Mouse (Mus musculus) forelimb bud, embryonic 11.5 days (tissue): Measurements from ENCODE around the gene Tnpo3.
"Not testable (repeated sequence)": the region's sequence is repeated elsewhere in the genome, so short reads cannot be mapped to it uniquely, and the experiment has no call there.

Source experiments
- DNase-seq: peaks from one replicate; pipeline ENCODE4 v3.0.0-alpha.2; 2012; ENCODE audit warnings: low read depth, low spot score

Tnpo3 gene

GRCm38 (mm10) chr6:29620840-29621543, 11.3 kb upstream of the Tnpo3 start:
- DNase-seq: no peak

GRCm38 (mm10) chr6:29620176-29620575, 10.5 kb upstream of the Tnpo3 start:
- DNase-seq: no peak

DNA sequence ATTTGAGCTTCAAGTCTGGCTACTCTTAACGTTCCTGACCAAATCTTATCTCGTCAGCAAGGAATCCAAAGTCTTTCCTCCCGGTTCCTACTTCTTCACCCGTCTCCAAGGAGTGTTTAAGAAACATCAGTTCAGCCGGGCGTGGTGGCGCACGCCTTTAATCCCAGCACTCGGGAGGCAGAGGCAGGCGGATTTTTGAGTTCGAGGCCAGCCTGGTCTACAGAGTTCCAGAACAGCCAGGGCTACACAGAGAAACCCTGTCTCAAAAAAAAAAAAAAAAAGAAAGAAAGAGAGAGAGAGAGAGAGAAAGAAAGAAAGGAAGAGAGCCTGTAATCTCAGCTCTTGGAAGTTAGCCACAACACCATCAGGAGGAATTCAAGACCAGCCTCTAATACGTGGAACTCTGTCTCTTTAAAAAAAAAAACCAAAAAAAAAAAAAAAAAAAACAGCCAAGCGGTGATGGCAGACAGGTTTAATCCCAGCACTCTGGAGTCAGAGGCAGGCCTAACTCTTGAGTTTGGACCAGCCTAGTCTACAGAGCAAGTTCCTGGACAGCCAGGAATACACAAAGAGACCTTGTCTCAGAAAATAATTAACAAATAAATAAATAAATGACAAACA, 443 bp upstream of the Tnpo3 start:
- DNase-seq: not testable (repeated sequence)

DNA sequence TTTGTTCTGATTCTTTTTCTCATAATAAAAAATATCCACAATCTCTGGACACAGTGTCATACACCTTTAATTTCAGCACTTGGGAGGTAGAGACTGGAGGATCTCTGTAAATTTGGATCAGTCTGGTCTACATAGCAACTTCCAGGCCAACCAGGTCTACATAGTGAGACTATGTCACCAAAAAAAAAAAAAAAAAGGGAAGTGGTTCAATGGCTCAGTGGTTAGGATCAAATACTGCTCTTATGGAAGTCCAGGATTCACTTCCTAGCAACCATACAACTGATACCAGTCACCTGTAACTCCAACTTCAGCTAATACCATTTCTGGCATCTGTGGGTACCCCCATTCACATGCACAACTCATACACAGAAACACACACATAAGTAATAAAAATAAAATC, 9.5 kb downstream of the Tnpo3 start:
- DNase-seq: no peak

- no peak for DNase-seq
Observed at GRCm38 (mm10) chr6:29595656-29596055, 14.0 kb downstream of the Tnpo3 start.

DNA sequence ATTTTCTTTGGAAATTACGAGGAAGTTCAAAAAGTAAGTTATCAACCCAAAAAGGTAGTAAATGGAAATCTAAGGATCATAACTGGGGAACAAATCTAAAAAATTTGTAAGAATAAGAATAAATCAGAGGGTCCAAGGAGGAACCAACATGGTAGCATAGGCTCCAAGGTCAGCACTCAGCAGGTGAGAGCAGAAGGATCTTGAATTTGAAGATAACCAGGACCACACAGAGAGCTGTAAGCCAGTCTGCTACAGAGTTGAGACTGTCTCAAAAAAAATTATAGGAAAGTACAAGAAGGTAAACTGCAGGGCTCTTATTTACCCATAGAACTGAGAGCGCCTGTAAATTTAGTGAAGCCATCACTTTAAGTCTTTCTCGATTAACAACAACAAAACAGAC, 28.5 kb downstream of the Tnpo3 start:
- DNase-seq: no peak

GRCm38 (mm10) chr6:29580770-29581169, 28.9 kb downstream of the Tnpo3 start:
- DNase-seq: no peak

DNA sequence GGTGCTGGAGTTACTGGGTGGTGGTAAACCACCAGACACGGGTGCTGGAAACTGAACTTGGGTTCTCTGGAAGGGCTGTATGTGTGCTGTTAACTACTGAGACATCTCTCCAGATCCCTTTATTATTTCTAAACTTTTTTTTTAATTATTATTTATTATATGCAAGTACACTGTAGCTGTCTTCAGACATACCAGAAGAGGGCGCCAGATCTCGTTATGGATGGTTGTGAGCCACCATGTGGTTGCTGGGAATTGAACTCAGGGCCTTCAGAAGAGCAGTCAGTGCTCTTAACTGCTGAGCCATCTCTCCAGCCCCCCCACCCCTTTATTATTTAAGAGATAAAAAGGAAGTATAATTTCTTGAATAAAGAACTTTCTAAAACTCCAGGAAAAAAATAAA, 33.3 kb downstream of the Tnpo3 start:
- not testable (repeated sequence) for DNase-seq

DNA sequence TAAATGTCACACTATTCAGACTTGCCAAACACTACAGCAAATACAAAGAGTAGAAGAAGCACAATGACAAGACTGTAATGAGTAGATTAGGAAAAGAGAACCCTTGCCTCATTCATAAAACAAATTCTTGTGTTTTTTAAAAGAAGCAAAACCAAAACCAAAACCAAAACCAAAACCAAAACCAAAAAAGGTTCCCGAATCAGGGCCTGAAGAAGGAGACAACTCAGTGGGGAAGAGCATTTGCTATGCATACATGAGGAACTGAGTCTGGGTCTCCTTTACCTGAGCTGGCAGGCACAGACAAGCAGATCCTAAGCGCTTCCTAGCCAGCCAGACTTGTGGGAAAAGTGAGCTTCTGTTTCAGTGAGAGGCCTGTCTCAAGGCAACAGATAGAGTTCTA, 52.6 kb downstream of the Tnpo3 start:
- no peak for DNase-seq

DNA sequence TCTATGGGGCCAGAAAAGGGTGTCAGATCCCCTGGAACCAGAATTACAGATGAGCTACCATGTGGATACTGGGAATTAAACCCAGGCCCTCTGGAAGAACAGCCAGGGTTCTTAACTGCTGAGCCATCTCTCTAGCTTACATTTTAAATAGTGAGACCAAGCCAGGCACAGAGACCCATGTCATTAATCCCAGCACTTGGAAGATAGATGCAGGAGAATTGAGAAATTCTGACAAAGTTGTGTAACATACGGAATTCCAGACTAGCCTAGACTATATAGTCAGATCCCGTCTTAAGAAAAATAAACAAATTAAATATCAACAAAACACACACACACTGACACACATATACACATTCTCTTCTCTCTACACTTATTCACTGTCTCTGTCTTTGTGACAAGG, 57.2 kb downstream of the Tnpo3 start:
- no peak for DNase-seq

DNA sequence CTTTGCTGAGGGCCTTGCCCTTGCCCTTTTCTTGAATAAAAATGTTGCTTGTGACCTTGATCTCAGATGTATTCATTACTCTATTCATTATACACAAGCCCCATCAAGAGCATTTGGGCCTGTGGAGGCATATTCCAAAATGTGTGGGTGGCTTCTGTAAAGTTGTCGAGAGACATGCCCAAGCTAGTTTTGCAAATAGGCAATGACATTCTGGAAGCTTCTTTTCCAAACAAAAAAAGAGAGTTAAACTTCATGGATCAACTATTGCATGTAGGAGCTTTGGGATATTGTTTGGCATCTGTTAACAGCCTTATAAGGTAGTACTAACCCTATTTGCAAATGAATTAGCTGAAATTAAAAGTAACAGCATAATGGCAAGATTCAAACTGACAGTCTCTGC, 61.6 kb downstream of the Tnpo3 start:
- no peak for DNase-seq

GRCm38 (mm10) chr6:29547582-29547981, 62.1 kb downstream of the Tnpo3 start:
- DNase-seq: no peak

DNA sequence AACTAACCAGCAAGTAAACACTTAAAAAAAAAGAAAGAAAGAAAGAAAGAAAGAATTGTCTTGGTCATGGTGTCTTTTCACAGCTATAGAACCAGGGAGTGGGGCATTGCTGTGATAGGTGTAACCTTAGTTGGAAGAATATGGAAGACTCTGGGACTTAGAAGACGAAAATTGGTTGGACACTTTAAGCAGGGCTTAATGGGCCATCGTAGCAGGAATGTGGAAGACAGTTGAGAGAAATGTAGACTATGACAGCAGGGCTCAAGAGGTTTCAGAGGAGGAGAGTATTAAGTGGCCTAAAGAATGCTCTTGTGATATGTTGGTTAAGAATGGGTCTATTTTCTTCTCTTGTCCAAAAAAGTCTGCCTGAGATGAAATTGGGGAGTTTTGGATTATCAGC, 64.1 kb downstream of the Tnpo3 start:
- DNase-seq: no peak

DNA sequence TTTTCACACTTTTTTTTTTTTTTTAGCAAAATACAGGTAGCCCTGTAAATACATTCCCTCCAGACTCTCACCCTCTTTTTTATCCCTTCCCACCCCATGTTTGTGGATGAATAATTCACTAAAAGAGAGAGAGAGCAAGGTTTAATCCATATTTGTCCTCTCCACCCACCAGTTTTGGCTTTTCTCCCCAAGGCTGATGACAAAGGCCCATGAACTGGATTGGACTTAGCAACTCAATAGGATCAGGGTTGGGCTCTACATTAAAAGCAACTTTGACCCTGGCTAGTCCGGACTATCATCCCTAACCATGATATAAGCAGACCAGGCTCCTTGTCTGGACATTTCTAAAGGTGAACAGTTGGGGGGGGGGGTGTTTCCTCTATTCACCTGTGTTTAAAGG, 68.7 kb downstream of the Tnpo3 start:
- no peak for DNase-seq

DNA sequence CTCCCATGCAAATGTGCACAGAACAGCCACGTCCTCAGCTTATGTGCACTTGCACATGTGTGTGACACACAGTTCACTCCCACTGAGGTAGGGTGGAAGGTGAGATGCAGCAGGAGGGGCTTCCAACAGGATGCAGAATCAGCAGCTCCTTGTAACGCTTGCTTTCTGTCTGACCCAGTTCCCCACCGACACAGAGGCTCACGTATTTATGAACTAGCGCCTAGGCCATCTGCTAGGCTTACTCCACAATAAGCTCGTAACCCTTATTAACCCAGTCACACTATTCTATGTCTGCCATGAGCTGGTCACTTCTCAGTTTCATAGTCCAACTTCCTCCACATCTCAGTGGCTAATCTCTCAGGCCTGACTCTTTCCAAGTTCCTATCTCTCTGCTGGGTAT, 69.5 kb downstream of the Tnpo3 start:
- no peak for DNase-seq

DNA sequence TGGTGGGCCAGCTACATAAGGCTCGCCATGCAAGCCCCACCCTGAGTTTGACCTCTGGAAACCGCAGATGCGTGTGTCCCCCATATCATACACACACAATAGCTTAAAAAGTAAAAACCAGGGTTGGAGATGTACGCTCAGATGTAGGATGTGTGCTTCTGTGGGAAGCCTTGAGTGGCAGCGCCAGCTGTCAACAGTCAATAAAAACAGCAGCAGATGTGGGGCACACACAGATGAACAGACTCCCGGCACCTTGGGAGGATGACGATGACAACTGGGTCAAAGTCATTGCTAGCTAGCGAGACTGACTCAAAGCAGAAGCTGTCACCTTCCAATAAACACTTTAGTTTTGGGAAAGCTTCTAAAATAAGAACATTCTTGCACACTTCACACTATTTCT, 70.2 kb downstream of the Tnpo3 start:
- no peak for DNase-seq

- no peak for DNase-seq
Observed at GRCm38 (mm10) chr6:29537221-29537620, 72.5 kb downstream of the Tnpo3 start.

GRCm38 (mm10) chr6:29536651-29537193, 73.0 kb downstream of the Tnpo3 start:
- no peak for DNase-seq

GRCm38 (mm10) chr6:29535316-29535715, 74.4 kb downstream of the Tnpo3 start:
- DNase-seq: no peak

GRCm38 (mm10) chr6:29530050-29530449, 79.6 kb downstream of the Tnpo3 start:
- DNase-seq: no peak

DNA sequence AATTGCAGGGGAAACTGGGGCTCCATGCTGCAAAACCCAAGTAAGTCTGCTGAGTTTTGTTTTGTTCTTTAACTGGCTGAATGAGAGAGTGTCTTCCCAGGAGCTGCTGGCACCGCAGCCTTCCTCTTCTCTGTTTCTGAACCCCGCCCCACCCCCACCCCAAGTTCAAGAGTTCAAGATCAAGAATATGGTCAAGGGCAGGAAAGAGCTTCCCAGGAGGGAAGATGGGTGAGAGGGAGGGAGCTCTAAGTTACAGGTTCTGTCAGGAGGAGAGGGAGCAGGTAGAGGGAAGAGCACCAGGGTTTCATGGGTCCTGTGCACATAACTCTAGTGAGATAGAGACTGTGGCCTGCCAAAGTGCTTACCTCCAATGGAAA, 80.3 kb downstream of the Tnpo3 start:
- no peak for DNase-seq

- no peak for DNase-seq
Observed at GRCm38 (mm10) chr6:29528561-29529443, 80.9 kb downstream of the Tnpo3 start.

DNA sequence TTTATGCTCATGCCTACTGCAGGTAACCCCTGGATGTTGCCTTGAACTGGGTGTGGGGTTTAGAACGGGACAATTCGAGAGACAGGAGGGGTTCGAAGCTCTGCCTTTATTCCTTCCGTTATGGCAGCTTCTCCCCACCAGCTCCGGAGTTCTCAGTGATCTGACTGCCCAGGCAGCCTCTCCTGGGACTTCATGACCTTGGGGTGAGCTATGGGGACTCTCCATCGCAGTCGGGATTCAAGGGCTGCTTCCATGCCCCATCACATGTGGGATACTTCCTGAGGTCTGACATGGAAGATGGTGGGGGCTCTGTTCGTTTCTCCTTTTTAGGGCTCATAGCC, 81.6 kb downstream of the Tnpo3 start:
- no peak for DNase-seq
